Comparison of ENCODE assay signal across 8 mouse cellular contexts in genomic region chr4:119292771-119293573, GRCm38 (mm10). TPM values are rescaled to one million over a fixed set of nuclear protein-coding genes. Genes with fewer than 3 reads are reported as not detected.
DNase-seq lines count a peak whose midpoint lies in the region; ATAC-seq and TF ChIP-seq lines count a peak whose summit lies in the region.

No protein-coding gene starts in this region.

- no peaks in the 10 kb centered on the region for H3K27me3 ChIP-seq in G1E (ENCODE audit: insufficient read depth, low read length)
- no peaks in the 10 kb centered on the region for H3K27me3 ChIP-seq in cerebellum, adult 2 months (ENCODE audit: control insufficient read depth, insufficient read depth, low read length)
- no peaks in the 10 kb centered on the region for H3K27me3 ChIP-seq in forebrain, postnatal 0 days (ENCODE audit: insufficient read depth, low read length)
- no peaks in the 10 kb centered on the region for H3K27me3 ChIP-seq in lung, embryonic 16.5 days (ENCODE audit: control insufficient read depth, insufficient read depth, low read depth, low read length)

- peak overlapping the region; percentile 85 for H3K4me3 ChIP-seq in G1E (ENCODE audit: low read depth, low read length)
- H3K4me3 ChIP-seq in cerebellum, adult 2 months (replicated peaks; ENCODE audit: insufficient read depth, low read depth, low read length): peak overlapping the region; percentile 87
- peak overlapping the region; percentile 90 for H3K4me3 ChIP-seq in forebrain, postnatal 0 days (ENCODE audit: low read depth, low read length)
- peak overlapping the region; percentile 72 for H3K4me3 ChIP-seq in layer of hippocampus, adult 2 months
- peak overlapping the region; percentile 77 for H3K4me3 ChIP-seq in lung, embryonic 16.5 days (ENCODE audit: low read length)

- under 1% methylated on average over 24 of the region's 24 CpGs for WGBS in cerebellum, adult 2 months
- 1% methylated on average over 24 of the region's 24 CpGs for WGBS in forebrain, postnatal 0 days
- under 1% methylated on average over 24 of the region's 24 CpGs for WGBS in lung, embryonic 16.5 days

- no peak for ATAC-seq in G1E (ENCODE audit: extremely low read depth, insufficient number of reproducible peaks, low FRiP score, poor library complexity, severe bottlenecking)
- ATAC-seq in forebrain, postnatal 0 days: peak; percentile 23
- ATAC-seq in lung, embryonic 16.5 days (ENCODE audit: low read depth): no peak

- H3K4me2 ChIP-seq in forebrain, postnatal 0 days (ENCODE audit: low read depth): peak overlapping the region; percentile 66
- peak overlapping the region; percentile 92 for H3K4me2 ChIP-seq in lung, embryonic 16.5 days (ENCODE audit: low read depth, low read length)

- no peaks in the 10 kb centered on the region for H3K9me3 ChIP-seq in G1E (replicated peaks)
- no peaks in the 10 kb centered on the region for H3K9me3 ChIP-seq in forebrain, postnatal 0 days (ENCODE audit: low read length)
- no peaks in the 10 kb centered on the region for H3K9me3 ChIP-seq in lung, embryonic 16.5 days (ENCODE audit: control insufficient read depth, low read length)

- no peak for TF ChIP-seq POLR2A in cerebellum, adult 2 months (IDR thresholded peaks at IDR 0.05; ENCODE audit: borderline replicate concordance, insufficient read depth, low read length)

- TF ChIP-seq CTCF in G1E (IDR thresholded peaks at IDR 0.05; ENCODE audit: low read depth, low read length): no peak
- TF ChIP-seq CTCF in cerebellum, adult 2 months (IDR thresholded peaks at IDR 0.05; ENCODE audit: borderline replicate concordance, insufficient read depth, low read depth, low read length): no peak
- no peak for TF ChIP-seq CTCF in forebrain, postnatal 0 days (IDR thresholded peaks at IDR 0.05; ENCODE audit: low read depth)
- TF ChIP-seq CTCF in layer of hippocampus, adult 2 months (conservative IDR thresholded peaks at IDR 0.05): no peak

- peaks cover 36% of the 10 kb centered on the region for H3K4me1 ChIP-seq in G1E (ENCODE audit: insufficient read depth, low read depth, low read length)
- no peaks in the 10 kb centered on the region for H3K4me1 ChIP-seq in cerebellum, adult 2 months (ENCODE audit: control insufficient read depth, insufficient read depth, low read length)
- H3K4me1 ChIP-seq in forebrain, postnatal 0 days (ENCODE audit: insufficient read depth): peaks cover 20% of the 10 kb centered on the region; the same call in 1 of the 2 replicates
- peaks cover 10% of the 10 kb centered on the region for H3K4me1 ChIP-seq in lung, embryonic 16.5 days (replicated peaks; ENCODE audit: control insufficient read depth, insufficient read depth, low read length)

- H3K9ac ChIP-seq in forebrain, postnatal 0 days: peak overlapping the region; percentile 83
- peak overlapping the region; percentile 90 for H3K9ac ChIP-seq in lung, embryonic 16.5 days (ENCODE audit: low read length)

- intact Hi-C loops in heart, postnatal 36 days (cut with DNase I): loop anchor here (2.0 to 5.0 kb wide), 2 partner anchors 16 to 129 kb away; partner anchors contain the start of genes Ppcs and Zmynd12

- peaks cover 51% of the 10 kb centered on the region for H3K36me3 ChIP-seq in G1E (replicated peaks)
- no peaks in the 10 kb centered on the region; the same call in 1 of the 2 replicates for H3K36me3 ChIP-seq in forebrain, postnatal 0 days (ENCODE audit: insufficient read depth)
- peaks cover 7% of the 10 kb centered on the region for H3K36me3 ChIP-seq in lung, embryonic 16.5 days (ENCODE audit: control insufficient read depth, insufficient read depth, low read length)

- no peak overlapping the region for H3K27ac ChIP-seq in cerebellum, adult 2 months (ENCODE audit: insufficient read depth, low read length)
- H3K27ac ChIP-seq in forebrain, postnatal 0 days (ENCODE audit: low read depth, low read length): peak overlapping the region; percentile 95
- H3K27ac ChIP-seq in layer of hippocampus, adult 2 months: peak overlapping the region; percentile 76
- peak overlapping the region; percentile 79 for H3K27ac ChIP-seq in lung, embryonic 16.5 days (ENCODE audit: low read length)

- DNase-seq in G1E (ENCODE audit: low spot score): peak; percentile 45
- DNase-seq in cerebellum, adult 2 months: peak; percentile 29 to 31
- DNase-seq in forebrain, postnatal 0 days: peak; percentile 79
- DNase-seq in heart, postnatal 36 days: peak; percentile 52 to 61
- DNase-seq in layer of hippocampus, adult 2 months (ENCODE audit: low spot score in 2 of 2): peak; percentile 26 to 40
- DNase-seq in ovary, adult 18-20 months (ENCODE audit: low spot score): peak; percentile 8
- DNase-seq in thymus, postnatal 10 days (ENCODE audit: low spot score in 2 of 2): peak; percentile 10 to 40

RNA-seq across cellular contexts. Expression of gene Ybx1, which starts 1.4 kb away (rescaled TPM):
- total RNA-seq in G1E (2014; fragmentation: Nextera tagmentation) (2,303 and 2,320 TPM in 2 replicates), G1E (2017) (1,199 and 1,332 TPM in 2 replicates)
- 2,579 and 3,487 TPM in 2 replicates for polyA plus RNA-seq in G1E (2012)
- polyA plus RNA-seq in cerebellum, adult 2 months (2012; rRNA removed): 182 and 189 TPM in 2 replicates
- 829 and 985 TPM in 2 replicates for total RNA-seq in forebrain, postnatal 0 days (2014; rRNA removed)
- 1,107 and 1,112 TPM in 2 replicates for polyA plus RNA-seq in forebrain, postnatal 0 days (2015; fragmentation: Nextera tagmentation; extraction: Ambion mirVana)
- 100 to 1,000 TPM; 786 to 814 TPM for total RNA-seq in heart, postnatal 36 days (2021)
- 100 to 1,000 TPM; 266 to 269 TPM for total RNA-seq in layer of hippocampus, adult 2 months (2021)
- polyA plus RNA-seq in lung, embryonic 16.5 days (2015; fragmentation: Nextera tagmentation; extraction: Ambion mirVana): 412 and 442 TPM in 2 replicates

RNA-seq across cellular contexts. Expression of gene Ppih, which starts 27.4 kb away (rescaled TPM):
- total RNA-seq in G1E (2014; fragmentation: Nextera tagmentation) (58.8 and 76.0 TPM in 2 replicates), G1E (2017) (171 and 181 TPM in 2 replicates)
- polyA plus RNA-seq in G1E (2012): 2.5 and 4.5 TPM in 2 replicates
- polyA plus RNA-seq in cerebellum, adult 2 months (2012; rRNA removed): 26.3 and 26.5 TPM in 2 replicates
- total RNA-seq in forebrain, postnatal 0 days (2014; rRNA removed): 41.7 and 41.9 TPM in 2 replicates
- polyA plus RNA-seq in forebrain, postnatal 0 days (2015; fragmentation: Nextera tagmentation; extraction: Ambion mirVana): 60.0 and 71.0 TPM in 2 replicates
- total RNA-seq in heart, postnatal 36 days (2021): 10 to 100 TPM in 1 of 2 experiments, 1 to 10 TPM in 1; 9.4 to 12.2 TPM
- 10 to 100 TPM; 14.7 to 16.0 TPM for total RNA-seq in layer of hippocampus, adult 2 months (2021)
- 86.8 and 91.9 TPM in 2 replicates for polyA plus RNA-seq in lung, embryonic 16.5 days (2015; fragmentation: Nextera tagmentation; extraction: Ambion mirVana)

RNA-seq across cellular contexts. Expression of gene Cldn19, which starts 37.8 kb away (rescaled TPM):
- total RNA-seq in G1E (2014; fragmentation: Nextera tagmentation) (not detected in 2 replicates), G1E (2017) (0.12 and 0.16 TPM in 2 replicates)
- not detected in 2 replicates for polyA plus RNA-seq in G1E (2012)
- polyA plus RNA-seq in cerebellum, adult 2 months (2012; rRNA removed): 0.20 and 0.32 TPM in 2 replicates
- total RNA-seq in forebrain, postnatal 0 days (2014; rRNA removed): 0.86 and 0.92 TPM in 2 replicates
- polyA plus RNA-seq in forebrain, postnatal 0 days (2015; fragmentation: Nextera tagmentation; extraction: Ambion mirVana): 0.59 and 1.7 TPM in 2 replicates
- not detected for total RNA-seq in heart, postnatal 36 days (2021)
- under 1 TPM; 0.37 to 0.69 TPM for total RNA-seq in layer of hippocampus, adult 2 months (2021)
- polyA plus RNA-seq in lung, embryonic 16.5 days (2015; fragmentation: Nextera tagmentation; extraction: Ambion mirVana): 0.15 and 0.18 TPM in 2 replicates

Comparison
In these comparisons a context has a peak if more than half of its experiments do, and no peak if none do; other contexts are left out.
1. DNase-seq: peak in every context shown above with its lines; median percentile 79 in forebrain, postnatal 0 days; 56 in heart, postnatal 36 days; 45 in G1E; 33 in layer of hippocampus, adult 2 months; 30 in cerebellum, adult 2 months; 25 in thymus, postnatal 10 days; 8 in ovary, adult 18-20 months.